Comparison of ENCODE assay signal across 13 mouse cellular contexts in the genomic region with DNA sequence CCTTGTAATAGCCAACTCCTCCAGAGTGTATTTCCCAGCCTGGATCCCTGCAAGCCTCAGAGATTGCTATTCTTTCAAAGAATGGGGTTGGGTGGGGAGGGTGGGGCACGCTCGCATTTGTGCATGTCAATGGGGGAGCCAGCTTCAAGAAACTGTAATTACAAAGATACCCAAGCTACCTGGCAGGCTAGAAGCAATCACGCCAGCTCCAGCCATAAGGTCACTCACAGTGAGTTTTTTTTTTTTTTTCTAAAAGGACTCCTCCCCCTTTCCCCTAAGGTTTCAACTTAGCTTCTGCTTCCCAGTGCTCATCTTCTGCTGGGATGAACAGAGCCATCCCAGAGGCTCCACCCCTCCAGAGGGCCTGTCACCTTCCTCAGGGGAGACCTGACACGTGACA.
"Had no signal": no experiment of that assay in that cellular context is flagged by ENCODE, and none has a peak within 500 bp of the region (broad histone marks: within the 10 kb centered on the region; RNA-seq: fewer than 3 reads in every experiment).

No protein-coding gene starts in this region.

- H3K9ac ChIP-seq: kidney, embryonic 15.5 days; limb, embryonic 13.5 days; liver, embryonic 14.5 days; midbrain, embryonic 15.5 days; neural tube, embryonic 13.5 days had no signal

- ATAC-seq: midbrain, embryonic 15.5 days had no signal

- H3K36me3 ChIP-seq: kidney, embryonic 15.5 days; limb, embryonic 13.5 days; midbrain, embryonic 15.5 days; neural tube, embryonic 13.5 days had no signal

- H3K4me3 ChIP-seq: kidney, embryonic 15.5 days; limb, embryonic 13.5 days; midbrain, embryonic 15.5 days; neural tube, embryonic 13.5 days had no signal

- H3K27me3 ChIP-seq: midbrain, embryonic 15.5 days; neural tube, embryonic 13.5 days had no signal

- H3K4me1 ChIP-seq: kidney, embryonic 15.5 days had no signal

- H3K27ac ChIP-seq: kidney, embryonic 15.5 days; limb, embryonic 13.5 days; liver, embryonic 14.5 days; midbrain, embryonic 15.5 days; neural tube, embryonic 13.5 days had no signal

- DNase-seq: kidney, postnatal 14 days; left cerebral cortex, postnatal 4 days; lung, adult 18-20 months; lung, postnatal 36 days; retina, postnatal 1 day; right cerebral cortex, postnatal 4 days; spleen, adult 18-20 months; thymus, postnatal 36 days had no signal

- H3K4me2 ChIP-seq: kidney, embryonic 15.5 days; limb, embryonic 13.5 days; midbrain, embryonic 15.5 days; neural tube, embryonic 13.5 days had no signal

- H3K9me3 ChIP-seq: kidney, embryonic 15.5 days; limb, embryonic 13.5 days; midbrain, embryonic 15.5 days; neural tube, embryonic 13.5 days had no signal
